Mouse (Mus musculus) liver, postnatal 0 days (tissue): ENCODE measurements around the gene Sash1.

Experiments used
- CTCF ChIP-seq: sonication (generic); IDR thresholded peaks from 2 replicates; pipeline ENCODE4 v1.5.1; 2016; ENCODE audit warnings: antibody characterized with exemption, low read depth
- EP300 ChIP-seq: IDR thresholded peaks from 2 replicates; pipeline ENCODE4 v1.6.1; 2016; ENCODE audit warnings: antibody characterized with exemption, low read depth, mild to moderate bottlenecking

- TF ChIP-seq CTCF, result no peak
- TF ChIP-seq EP300, result no peak
Measured at GRCm38 (mm10) chr10:8776791-8777190, 109.1 kb downstream of the Sash1 start.
